Mouse (Mus musculus): Measurements from ENCODE around the gene Tox3. TPM values are rescaled to one million over a fixed set of nuclear protein-coding genes. Genes with fewer than 3 reads are reported as not detected.

The Tox3 gene
- polyA plus RNA-seq, 1 experiment: not detected

DNA sequence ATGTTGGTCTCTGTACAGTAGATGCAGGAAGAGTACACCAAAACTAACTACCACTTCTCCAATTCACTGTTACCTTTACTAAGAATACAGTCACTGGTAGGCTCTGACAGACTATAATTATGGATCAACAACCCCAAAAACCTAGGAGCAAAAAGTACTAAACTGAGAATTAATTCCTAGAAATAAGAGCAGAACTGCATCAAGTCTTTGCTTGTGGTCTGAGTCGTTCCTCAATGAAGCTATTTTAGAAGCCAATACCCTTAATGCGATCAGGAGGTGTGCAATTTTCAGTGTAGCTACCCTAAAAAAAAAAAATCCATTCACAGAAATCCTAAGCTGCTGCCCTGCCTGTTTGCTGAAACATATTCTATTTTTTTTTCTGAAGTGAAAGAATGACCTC lies 4.8 kb upstream of the Tox3 start:
- no peak overlapping the region for H3K4me2 ChIP-seq (ENCODE audit: low read depth)
- H3K36me3 ChIP-seq (ENCODE audit: control insufficient read depth, insufficient read depth): no peaks in the 10 kb centered on the region
- no peak overlapping the region for H3K4me3 ChIP-seq
- no peaks in the 10 kb centered on the region for H3K27me3 ChIP-seq (ENCODE audit: control insufficient read depth, insufficient read depth, insufficient read length)
- H3K79me2 ChIP-seq (ENCODE audit: control insufficient read depth, insufficient read depth): no peaks in the 10 kb centered on the region
- H3ac ChIP-seq (ENCODE audit: control insufficient read depth, insufficient read length): no peak overlapping the region
- no peak for TF ChIP-seq USF1 (IDR thresholded peaks at IDR 0.05; ENCODE audit: low read depth)
- no peak for TF ChIP-seq CEBPB (IDR thresholded peaks at IDR 0.05; ENCODE audit: insufficient read depth, poor library complexity, severe bottlenecking)
- no peak for TF ChIP-seq REST (IDR thresholded peaks at IDR 0.05; ENCODE audit: insufficient read depth, insufficient read length)
- no peak for TF ChIP-seq MYOD1 (IDR thresholded peaks at IDR 0.05; ENCODE audit: control insufficient read depth in 1 of 3, insufficient read length in 2 of 3, low read depth in 2 of 3)
- TF ChIP-seq SRF (IDR thresholded peaks at IDR 0.05; ENCODE audit: control insufficient read depth, insufficient read length, low read depth): no peak
- no peak for TF ChIP-seq POLR2AphosphoS2 (IDR thresholded peaks at IDR 0.05; ENCODE audit: insufficient read length, low read depth)
- TF ChIP-seq MAX (IDR thresholded peaks at IDR 0.05; ENCODE audit: low read depth): no peak
- no peak for TF ChIP-seq TCF3 (IDR thresholded peaks at IDR 0.05; ENCODE audit: insufficient read length, low read depth)
- no peak for TF ChIP-seq TCF12 (IDR thresholded peaks at IDR 0.05; ENCODE audit: insufficient read depth, poor library complexity, severe bottlenecking)
- no peak for TF ChIP-seq E2F4 (IDR thresholded peaks at IDR 0.05; ENCODE audit: insufficient read depth)
- no peak for TF ChIP-seq MYOG (IDR thresholded peaks at IDR 0.05; ENCODE audit: control insufficient read depth in 1 of 3, insufficient read depth in 1 of 3, insufficient read length in 2 of 3, low read depth in 2 of 3)
- no peak for TF ChIP-seq POLR2A (IDR thresholded peaks at IDR 0.05; ENCODE audit: insufficient read length, low read depth)

DNA sequence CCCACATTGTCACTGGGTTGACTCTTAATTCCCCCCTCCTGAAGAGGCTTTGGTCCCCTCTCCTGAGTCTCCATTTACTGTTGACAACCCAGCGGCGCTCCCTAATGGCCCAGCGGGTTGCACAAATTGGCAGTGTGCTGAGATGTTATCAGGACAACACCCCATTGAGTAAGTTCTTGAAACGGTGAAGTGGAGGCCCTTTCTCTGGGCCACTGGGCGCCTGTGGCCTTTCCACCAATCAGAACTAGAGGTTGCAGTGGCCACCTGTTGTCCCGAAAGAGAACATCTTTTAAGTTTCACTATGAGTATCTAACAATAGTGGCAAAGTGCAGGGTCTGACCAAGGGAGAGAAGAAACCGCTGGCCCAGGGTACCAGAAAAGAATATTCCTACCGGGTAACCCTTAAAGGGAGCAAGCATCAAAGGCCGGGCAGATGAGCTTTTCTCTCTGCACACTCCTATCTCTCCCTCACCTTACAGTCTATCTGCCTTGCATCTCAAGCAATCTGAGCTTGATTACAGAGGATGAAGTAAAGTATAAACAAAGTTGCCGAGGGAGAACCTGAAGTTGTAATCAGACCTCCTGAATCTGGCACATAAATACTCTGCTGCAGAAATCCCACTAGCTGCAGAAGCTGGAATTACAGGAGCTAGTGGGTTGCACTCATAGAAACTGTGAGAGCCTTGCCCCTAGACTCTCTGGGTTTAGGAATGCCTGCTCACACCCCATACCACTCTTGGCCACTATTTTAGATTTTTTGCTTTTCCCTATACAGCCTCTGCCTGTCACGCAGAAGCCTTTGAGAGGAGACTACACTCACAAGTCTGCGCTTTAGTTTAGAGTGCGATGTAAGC lies 1.8 kb upstream of the Tox3 start:
- Histone ChIP-seq H3K27me3 (ENCODE audit: control insufficient read depth, insufficient read depth, insufficient read length) (no peaks in the 10 kb centered on the region), H3K4me2 (ENCODE audit: low read depth) (no peak overlapping the region), H3ac (ENCODE audit: control insufficient read depth, insufficient read length) (no peak overlapping the region), H3K79me2 (ENCODE audit: control insufficient read depth, insufficient read depth) (no peaks in the 10 kb centered on the region), H3K36me3 (ENCODE audit: control insufficient read depth, insufficient read depth) (no peaks in the 10 kb centered on the region), H3K4me3 (no peak overlapping the region)
- no peak for TF ChIP-seq CEBPB (IDR thresholded peaks at IDR 0.05; ENCODE audit: insufficient read depth, poor library complexity, severe bottlenecking)
- no peak for TF ChIP-seq POLR2AphosphoS2 (IDR thresholded peaks at IDR 0.05; ENCODE audit: insufficient read length, low read depth)
- TF ChIP-seq SRF (IDR thresholded peaks at IDR 0.05; ENCODE audit: control insufficient read depth, insufficient read length, low read depth): no peak
- no peak for TF ChIP-seq MYOG (IDR thresholded peaks at IDR 0.05; ENCODE audit: control insufficient read depth in 1 of 3, insufficient read depth in 1 of 3, insufficient read length in 2 of 3, low read depth in 2 of 3)
- no peak for TF ChIP-seq REST (IDR thresholded peaks at IDR 0.05; ENCODE audit: insufficient read depth, insufficient read length)
- TF ChIP-seq TCF12 (IDR thresholded peaks at IDR 0.05; ENCODE audit: insufficient read depth, poor library complexity, severe bottlenecking): no peak
- no peak for TF ChIP-seq MYOD1 (IDR thresholded peaks at IDR 0.05; ENCODE audit: control insufficient read depth in 1 of 3, insufficient read length in 2 of 3, low read depth in 2 of 3)
- no peak for TF ChIP-seq POLR2A (IDR thresholded peaks at IDR 0.05; ENCODE audit: insufficient read length, low read depth)
- no peak for TF ChIP-seq E2F4 (IDR thresholded peaks at IDR 0.05; ENCODE audit: insufficient read depth)
- TF ChIP-seq USF1 (IDR thresholded peaks at IDR 0.05; ENCODE audit: low read depth): no peak
- no peak for TF ChIP-seq MAX (IDR thresholded peaks at IDR 0.05; ENCODE audit: low read depth)
- TF ChIP-seq TCF3 (IDR thresholded peaks at IDR 0.05; ENCODE audit: insufficient read length, low read depth): no peak

DNA sequence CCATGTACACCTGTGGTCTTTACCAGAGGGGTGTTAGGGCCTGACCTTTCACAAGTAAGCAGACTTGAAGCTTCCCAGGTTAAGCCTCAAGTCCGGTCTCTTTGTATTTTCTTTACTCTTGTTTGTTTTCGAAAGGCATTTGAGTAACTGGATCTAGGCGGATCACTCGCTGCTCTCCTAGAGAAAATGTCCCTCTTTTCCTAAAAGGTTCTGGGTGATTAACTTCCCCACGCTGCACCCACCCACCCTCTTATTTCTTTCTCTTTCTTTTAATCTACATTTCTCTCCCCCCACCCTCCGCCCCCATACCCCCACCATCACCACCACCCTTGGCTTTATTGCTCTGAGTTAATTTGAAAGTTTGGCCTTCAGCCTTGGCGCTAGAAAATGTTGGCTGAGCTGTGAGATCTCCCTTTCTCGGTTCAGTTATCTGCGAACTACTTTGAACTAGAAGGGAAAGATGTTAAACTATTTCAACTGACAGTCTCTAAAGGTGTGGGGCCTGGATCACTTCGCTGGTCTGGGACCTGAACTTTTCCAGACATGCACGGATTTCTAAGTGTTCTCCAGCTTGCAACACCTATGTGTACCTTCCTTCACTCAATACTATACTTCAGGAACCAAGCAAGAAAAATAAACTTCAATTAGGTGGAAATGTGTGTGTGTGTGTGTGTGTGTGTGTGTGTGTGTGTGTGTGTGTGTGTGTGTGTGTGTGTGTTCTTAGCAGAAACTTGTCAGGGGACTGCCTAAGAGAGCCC lies 962 bp upstream of the Tox3 start:
- TF ChIP-seq POLR2A (IDR thresholded peaks at IDR 0.05; ENCODE audit: insufficient read length, low read depth) (no peak), TCF12 (IDR thresholded peaks at IDR 0.05; ENCODE audit: insufficient read depth, poor library complexity, severe bottlenecking) (no peak), POLR2AphosphoS2 (IDR thresholded peaks at IDR 0.05; ENCODE audit: insufficient read length, low read depth) (no peak), SRF (IDR thresholded peaks at IDR 0.05; ENCODE audit: control insufficient read depth, insufficient read length, low read depth) (no peak), MAX (IDR thresholded peaks at IDR 0.05; ENCODE audit: low read depth) (no peak), USF1 (IDR thresholded peaks at IDR 0.05; ENCODE audit: low read depth) (no peak)
- Histone ChIP-seq H3K4me2 (ENCODE audit: low read depth) (no peak overlapping the region), H3K27me3 (ENCODE audit: control insufficient read depth, insufficient read depth, insufficient read length) (no peaks in the 10 kb centered on the region), H3K36me3 (ENCODE audit: control insufficient read depth, insufficient read depth) (no peaks in the 10 kb centered on the region), H3ac (ENCODE audit: control insufficient read depth, insufficient read length) (no peak overlapping the region), H3K4me3 (no peak overlapping the region), H3K79me2 (ENCODE audit: control insufficient read depth, insufficient read depth) (no peaks in the 10 kb centered on the region)

DNA sequence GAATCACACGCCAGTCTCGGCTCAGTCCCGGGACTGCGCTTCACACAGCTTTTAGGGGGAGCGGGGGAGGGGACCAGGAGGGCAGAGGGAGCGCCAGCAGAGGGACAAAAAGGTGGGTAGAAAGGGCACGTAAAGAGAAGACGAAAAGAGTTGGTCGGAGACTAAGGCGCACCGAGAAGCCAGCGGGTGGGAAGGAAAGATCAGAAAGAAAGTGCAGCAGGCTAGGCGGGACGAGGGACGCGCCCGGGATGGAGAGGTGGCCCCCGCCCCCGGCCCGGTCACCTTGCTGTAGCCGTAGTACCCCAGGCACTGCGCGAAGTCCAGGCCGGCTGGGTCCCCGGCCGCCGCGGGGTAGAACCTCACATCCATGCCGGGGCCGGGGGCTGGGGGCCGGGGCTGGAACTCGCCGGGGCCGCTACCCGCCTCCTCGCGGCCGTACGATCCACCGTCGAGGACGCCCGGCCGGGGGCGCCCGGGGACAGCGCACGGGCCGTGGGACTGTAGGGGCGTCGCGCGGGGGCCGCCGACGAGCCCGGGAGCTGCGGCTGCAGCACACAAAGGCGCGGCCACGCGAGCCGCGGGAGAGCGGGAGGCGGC lies 464 bp downstream of the Tox3 start:
- Histone ChIP-seq H3K79me2 (ENCODE audit: control insufficient read depth, insufficient read depth) (no peaks in the 10 kb centered on the region), H3K27me3 (ENCODE audit: control insufficient read depth, insufficient read depth, insufficient read length) (no peaks in the 10 kb centered on the region), H3ac (ENCODE audit: control insufficient read depth, insufficient read length) (no peak overlapping the region), H3K36me3 (ENCODE audit: control insufficient read depth, insufficient read depth) (no peaks in the 10 kb centered on the region), H3K4me3 (no peak overlapping the region), H3K4me2 (ENCODE audit: low read depth) (no peak overlapping the region)
- no peak for TF ChIP-seq POLR2AphosphoS2 (IDR thresholded peaks at IDR 0.05; ENCODE audit: insufficient read length, low read depth)
- no peak for TF ChIP-seq E2F4 (IDR thresholded peaks at IDR 0.05; ENCODE audit: insufficient read depth)
- no peak for TF ChIP-seq TCF3 (IDR thresholded peaks at IDR 0.05; ENCODE audit: insufficient read length, low read depth)
- TF ChIP-seq MYOD1 (IDR thresholded peaks at IDR 0.05; ENCODE audit: control insufficient read depth in 1 of 3, insufficient read length in 2 of 3, low read depth in 2 of 3): no peak
- TF ChIP-seq REST (IDR thresholded peaks at IDR 0.05; ENCODE audit: insufficient read depth, insufficient read length): no peak
- no peak for TF ChIP-seq USF1 (IDR thresholded peaks at IDR 0.05; ENCODE audit: low read depth)
- no peak for TF ChIP-seq POLR2A (IDR thresholded peaks at IDR 0.05; ENCODE audit: insufficient read length, low read depth)
- no peak for TF ChIP-seq TCF12 (IDR thresholded peaks at IDR 0.05; ENCODE audit: insufficient read depth, poor library complexity, severe bottlenecking)
- no peak for TF ChIP-seq SRF (IDR thresholded peaks at IDR 0.05; ENCODE audit: control insufficient read depth, insufficient read length, low read depth)
- no peak for TF ChIP-seq MAX (IDR thresholded peaks at IDR 0.05; ENCODE audit: low read depth)
